Mouse (Mus musculus) spleen, adult 2 months (tissue): ENCODE data around the gene Atf7ip. TPM values are rescaled to one million over a fixed set of nuclear protein-coding genes. Genes with fewer than 3 reads are reported as not detected.
"Not testable (repeated sequence)": the region's sequence is repeated elsewhere in the genome, so short reads cannot be mapped to it uniquely, and the experiment has no call there.

ENCODE experiments used
- DNase-seq, 2 experiments: peaks; one replicate each; pipeline versions ENCODE4 v3.0.0 to v3.0.0-alpha.2; 2012 to 2021; ENCODE audit warnings: low spot score in 2 of 2, low read depth in 1 of 2
- H3K27ac ChIP-seq: fragments of 200-500 bp; 2 replicates; pipeline ENCODE4 v1.5.1; 2012; ENCODE audit warnings: low read length, inconsistent platforms; ENCODE audit not compliant: insufficient read depth
- H3K27me3 ChIP-seq: fragments of 200-500 bp; 2 replicates; pipeline ENCODE4 v1.6.1; 2012; ENCODE audit warnings: mild to moderate bottlenecking, moderate library complexity, low read length, inconsistent platforms; ENCODE audit not compliant: control insufficient read depth, insufficient read depth
- H3K36me3 ChIP-seq: fragments of 200-500 bp; 2 replicates; pipeline ENCODE4 v1.6.1; 2012; ENCODE audit warnings: mild to moderate bottlenecking, low read length, inconsistent platforms; ENCODE audit not compliant: control insufficient read depth, insufficient read depth
- H3K4me1 ChIP-seq: fragments of 200-500 bp; 2 replicates; pipeline ENCODE4 v1.6.1; 2011; ENCODE audit warnings: inconsistent platforms; ENCODE audit not compliant: control insufficient read depth, insufficient read depth, insufficient read length
- H3K4me3 ChIP-seq: fragments of 200-500 bp; 2 replicates; pipeline ENCODE4 v1.5.1; 2011; ENCODE audit warnings: mild to moderate bottlenecking, inconsistent platforms; ENCODE audit not compliant: insufficient read depth, insufficient read length; ENCODE audit errors: extremely low read depth
- CTCF ChIP-seq: fragments of 200-500 bp; IDR thresholded peaks from 2 replicates; pipeline ENCODE4 v1.5.1; 2011; ENCODE audit warnings: mild to moderate bottlenecking, inconsistent platforms; ENCODE audit not compliant: insufficient read depth, insufficient read length, insufficient replicate concordance; ENCODE audit errors: extremely low read depth
- POLR2A ChIP-seq: fragments of 200-500 bp; IDR thresholded peaks from 2 replicates; pipeline ENCODE4 v1.6.1; 2011; ENCODE audit warnings: low read depth, low read length, inconsistent platforms
- WGBS: fragments of 180-500 bp; shearing (Covaris S2); methylation state at CpG from one replicate; pipeline ENCODE4 v1.1.7; 2018; 5-methylcytosine and 5-hydroxymethylcytosine counted together
- polyA plus RNA-seq: library from polyadenylated mRNA; depleted of rRNA; stranded (reverse); fragments of >200 nt; gene quantifications from 2 replicates; pipeline ENCODE4 v1.2.3, GENCODE M21; 2012; rRNA removed

The Atf7ip gene
- 30.3 and 32.5 TPM in 2 replicates for polyA plus RNA-seq

DNA sequence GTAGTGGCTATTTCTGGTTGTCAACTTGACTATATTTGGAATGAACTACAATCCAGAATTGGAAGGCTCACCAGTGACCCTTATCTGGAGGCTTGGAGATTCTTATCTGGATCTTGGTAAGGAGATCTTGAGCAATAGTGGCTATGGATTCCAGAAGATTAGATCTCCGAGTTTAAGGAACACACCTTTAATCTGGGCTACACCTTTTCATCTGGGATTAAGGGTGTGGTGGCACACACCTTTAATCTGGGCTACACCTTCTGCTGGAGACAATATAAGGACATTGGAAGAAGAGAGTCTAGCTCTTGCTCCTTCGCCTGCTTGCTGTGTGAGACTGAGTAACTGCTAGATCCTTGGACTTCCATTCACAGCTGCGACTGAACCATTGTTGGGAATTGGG lies at the start of gene Atf7ip:
TSS of gene Atf7ip (plus strand) at position 301 of the 400 bp plus-strand sequence.
- not testable (repeated sequence) for H3K4me3 ChIP-seq, H3K27me3 ChIP-seq, DNase-seq, H3K4me1 ChIP-seq, H3K36me3 ChIP-seq, H3K27ac ChIP-seq
- WGBS, result 89% methylated on average over 3 of the region's 3 CpGs

GRCm38 (mm10) chr6:136456302-136456701 lies 49.7 kb upstream of the Atf7ip start:
- Histone ChIP-seq H3K4me3 (no peak overlapping the region), H3K36me3 (no peaks in the 10 kb centered on the region), H3K4me1 (no peaks in the 10 kb centered on the region), H3K27me3 (no peaks in the 10 kb centered on the region), H3K27ac (no peak overlapping the region)
- WGBS, result 91% methylated on average over 1 of the region's 1 CpGs
- TF ChIP-seq POLR2A (no peak), CTCF (no peak)
- no peak for DNase-seq

GRCm38 (mm10) chr6:136459156-136459555 lies 46.8 kb upstream of the Atf7ip start:
- no peak overlapping the region for H3K4me3 ChIP-seq
- TF ChIP-seq POLR2A, result no peak
- TF ChIP-seq CTCF, result no peak
- no peak overlapping the region for H3K27ac ChIP-seq
- H3K27me3 ChIP-seq, result no peaks in the 10 kb centered on the region
- peaks cover 5% of the 10 kb centered on the region; the same call in 1 of the 2 replicates for H3K4me1 ChIP-seq
- 89% methylated on average over 7 of the region's 7 CpGs for WGBS
- H3K36me3 ChIP-seq, result no peaks in the 10 kb centered on the region
- DNase-seq, result no peak

GRCm38 (mm10) chr6:136463491-136463890 lies 42.5 kb upstream of the Atf7ip start:
- no peak for TF ChIP-seq CTCF
- TF ChIP-seq POLR2A, result no peak
- no peaks in the 10 kb centered on the region for H3K27me3 ChIP-seq
- H3K27ac ChIP-seq, result peak overlapping the region; percentile 93
- peaks cover 16% of the 10 kb centered on the region; the same call in 1 of the 2 replicates for H3K4me1 ChIP-seq
- H3K4me3 ChIP-seq, result peak overlapping the region; percentile 47
- 21% methylated on average over 9 of the region's 9 CpGs for WGBS
- H3K36me3 ChIP-seq, result no peaks in the 10 kb centered on the region
- DNase-seq, result peak; percentile 42 to 49

GRCm38 (mm10) chr6:136464121-136464621 lies 41.8 kb upstream of the Atf7ip start:
- no peaks in the 10 kb centered on the region for H3K36me3 ChIP-seq
- no peak for TF ChIP-seq CTCF
- TF ChIP-seq POLR2A, result peak; percentile 35; the same call in 1 of the 2 replicates
- peaks cover 21% of the 10 kb centered on the region; the same call in 1 of the 2 replicates for H3K4me1 ChIP-seq
- H3K27ac ChIP-seq, result peak overlapping the region; percentile 93
- peak; percentile 55 to 57 for DNase-seq
- no peaks in the 10 kb centered on the region for H3K27me3 ChIP-seq
- WGBS, result 3% methylated on average over 12 of the region's 12 CpGs
- peak overlapping the region; percentile 47; the same call in 1 of the 2 replicates for H3K4me3 ChIP-seq

GRCm38 (mm10) chr6:136465021-136465420 lies 40.9 kb upstream of the Atf7ip start:
- no peak for TF ChIP-seq POLR2A
- TF ChIP-seq CTCF, result no peak
- H3K27ac ChIP-seq, result peak overlapping the region; percentile 93
- no peak overlapping the region for H3K4me3 ChIP-seq
- H3K27me3 ChIP-seq, result no peaks in the 10 kb centered on the region
- peaks cover 23% of the 10 kb centered on the region; the same call in 1 of the 2 replicates for H3K4me1 ChIP-seq
- H3K36me3 ChIP-seq, result no peaks in the 10 kb centered on the region
- peak in 1 of 2 experiments; percentile 58 for DNase-seq
- 37% methylated on average over 8 of the region's 8 CpGs for WGBS

DNA sequence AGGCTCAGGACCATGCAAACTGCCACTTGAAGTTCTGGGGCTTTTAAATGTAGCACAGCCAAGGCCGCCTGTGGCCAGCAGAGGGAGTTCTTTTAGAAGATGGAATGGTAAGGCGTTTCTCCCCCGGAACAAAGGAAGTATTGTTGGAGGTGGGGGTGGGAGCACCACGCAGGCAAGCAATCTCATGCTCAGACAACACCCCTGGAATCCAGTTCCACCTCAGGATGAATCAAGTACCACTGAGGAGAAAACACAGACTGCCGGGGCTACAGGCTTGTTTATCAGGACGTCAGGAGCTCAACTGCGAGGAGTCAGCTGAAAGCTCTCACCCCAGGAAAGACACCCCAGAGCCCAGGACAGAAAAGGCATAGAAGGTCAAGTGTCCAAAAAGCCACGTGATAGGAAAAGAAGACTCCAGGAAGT lies 40.0 kb upstream of the Atf7ip start:
- H3K4me3 ChIP-seq, result no peak overlapping the region
- H3K27me3 ChIP-seq, result no peaks in the 10 kb centered on the region
- 35% methylated on average over 8 of the region's 8 CpGs for WGBS
- H3K36me3 ChIP-seq, result no peaks in the 10 kb centered on the region
- peak; percentile 60 to 73 for DNase-seq
- TF ChIP-seq CTCF (peak; percentile 53; the same call in 1 of the 2 replicates), POLR2A (no peak)
- H3K4me1 ChIP-seq, result peaks cover 23% of the 10 kb centered on the region; the same call in 1 of the 2 replicates
- H3K27ac ChIP-seq, result peak overlapping the region; percentile 59
